Mouse (Mus musculus) CD4-positive, CD25-positive, alpha-beta regulatory T cell, adult 2 months (primary cell): Measurements from ENCODE around the gene Sgms1.

ENCODE experiments used
- DNase-seq: peaks from one replicate; pipeline ENCODE4 v3.0.0-alpha.2; 2012; ENCODE audit warnings: low read depth, low spot score

Gene Sgms1

GRCm38 (mm10) chr19:32211293-32211585, 178.3 kb downstream of the Sgms1 start:
- DNase-seq, result no peak

- DNase-seq, result peak; percentile 87
Measured at GRCm38 (mm10) chr19:32210450-32211292, 178.8 kb downstream of the Sgms1 start.

GRCm38 (mm10) chr19:32210099-32210449, 179.4 kb downstream of the Sgms1 start:
- peak; percentile 56 for DNase-seq

GRCm38 (mm10) chr19:32202131-32203114, 187.1 kb downstream of the Sgms1 start:
- no peak for DNase-seq

- DNase-seq, result no peak
Measured at GRCm38 (mm10) chr19:32199861-32200574, 189.5 kb downstream of the Sgms1 start.

- no peak for DNase-seq
Measured at GRCm38 (mm10) chr19:32199133-32199532, 190.4 kb downstream of the Sgms1 start.

- DNase-seq, result no peak
Measured at GRCm38 (mm10) chr19:32198494-32199106, 190.9 kb downstream of the Sgms1 start.

- DNase-seq, result peak; percentile 82
Measured at GRCm38 (mm10) chr19:32196976-32197819, 192.3 kb downstream of the Sgms1 start.

GRCm38 (mm10) chr19:32196222-32196621, 193.3 kb downstream of the Sgms1 start:
- peak; percentile 49 for DNase-seq

GRCm38 (mm10) chr19:32194863-32195262, 194.7 kb downstream of the Sgms1 start:
- DNase-seq, result no peak

GRCm38 (mm10) chr19:32194074-32194473, 195.4 kb downstream of the Sgms1 start:
- DNase-seq, result no peak

GRCm38 (mm10) chr19:32191596-32191995, 197.9 kb downstream of the Sgms1 start:
- no peak for DNase-seq

GRCm38 (mm10) chr19:32189961-32190360, 199.6 kb downstream of the Sgms1 start:
- no peak for DNase-seq

GRCm38 (mm10) chr19:32189036-32189436, 200.5 kb downstream of the Sgms1 start:
- DNase-seq, result no peak

GRCm38 (mm10) chr19:32186594-32187092, 202.9 kb downstream of the Sgms1 start:
- peak; percentile 62 for DNase-seq

GRCm38 (mm10) chr19:32183005-32183404, 206.5 kb downstream of the Sgms1 start:
- DNase-seq, result no peak

- DNase-seq, result no peak
Measured at GRCm38 (mm10) chr19:32182471-32182870, 207.0 kb downstream of the Sgms1 start.

- DNase-seq, result peak; percentile 37
Measured at GRCm38 (mm10) chr19:32181721-32182394, 207.7 kb downstream of the Sgms1 start.

- DNase-seq, result no peak
Measured at GRCm38 (mm10) chr19:32180756-32181674, 208.5 kb downstream of the Sgms1 start.
